Mouse (Mus musculus): Measurements from ENCODE around the gene Snx3. TPM values are rescaled to one million over a fixed set of nuclear protein-coding genes. Genes with fewer than 3 reads are reported as not detected.
A peak's percentile ranks its signal among the peaks of the same experiment; 100 is the strongest.

Gene Snx3
- polyA plus RNA-seq, 1 experiment from 2014 or later, result 275 TPM

GRCm38 (mm10) chr10:42578698-42579474 lies 77.1 kb downstream of the Snx3 start:
- no peak for DNase-seq (ENCODE audit: low spot score)
- WGBS, result 3% methylated on average over 22 of the region's 22 CpGs

GRCm38 (mm10) chr10:42579475-42580130 lies 77.8 kb downstream of the Snx3 start:
- ATAC-seq (ENCODE audit: low FRiP score, low TSS enrichment) (0 out of 2 replicates have a peak, but pooled peaks have one; percentile 24), DNase-seq (ENCODE audit: low spot score) (no peak)
- no peaks in the 10 kb centered on the region for H3K36me3 ChIP-seq (ENCODE audit: control insufficient read depth, insufficient read depth, low read length)
- H3K27ac ChIP-seq (replicated peaks), result no peak overlapping the region
- H3K27me3 ChIP-seq (ENCODE audit: control insufficient read depth, insufficient read depth, low read length), result peaks cover 44% of the 10 kb centered on the region
- no peak overlapping the region for H3K9ac ChIP-seq (ENCODE audit: low read length)
- 1% methylated on average over 35 of the region's 41 CpGs for WGBS
- TF ChIP-seq EP300 (optimal IDR thresholded peaks at IDR 0.05), result no peak
- no peak for TF ChIP-seq CTCF (IDR thresholded peaks at IDR 0.05; ENCODE audit: low read depth)
- no peaks in the 10 kb centered on the region for H3K9me3 ChIP-seq (ENCODE audit: control insufficient read depth, low read length)
- H3K4me1 ChIP-seq (replicated peaks; ENCODE audit: control insufficient read depth, insufficient read depth), result no peaks in the 10 kb centered on the region
- H3K4me3 ChIP-seq (ENCODE audit: low read depth, low read length), result no peak overlapping the region; the same call in 1 of the 2 replicates
- no peak overlapping the region; the same call in 1 of the 2 replicates for H3K4me2 ChIP-seq (replicated peaks; ENCODE audit: low read depth)

More at GRCm38 (mm10) chr10:42578698-42579474, 77.1 kb downstream of the Snx3 start:
- no peaks in the 10 kb centered on the region for H3K36me3 ChIP-seq (ENCODE audit: control insufficient read depth, insufficient read depth, low read length)
- no peak overlapping the region for H3K27ac ChIP-seq (replicated peaks)
- peaks cover 45% of the 10 kb centered on the region for H3K27me3 ChIP-seq (ENCODE audit: control insufficient read depth, insufficient read depth, low read length)
- TF ChIP-seq EP300 (optimal IDR thresholded peaks at IDR 0.05), result no peak
- no peak for TF ChIP-seq CTCF (IDR thresholded peaks at IDR 0.05; ENCODE audit: low read depth)
- ATAC-seq (ENCODE audit: low FRiP score, low TSS enrichment), result no peak
- no peak overlapping the region for H3K4me2 ChIP-seq (replicated peaks; ENCODE audit: low read depth)
- no peak overlapping the region for H3K4me3 ChIP-seq (ENCODE audit: low read depth, low read length)
- no peak overlapping the region for H3K9ac ChIP-seq (ENCODE audit: low read length)
- no peaks in the 10 kb centered on the region for H3K4me1 ChIP-seq (replicated peaks; ENCODE audit: control insufficient read depth, insufficient read depth)
- H3K9me3 ChIP-seq (ENCODE audit: control insufficient read depth, low read length), result no peaks in the 10 kb centered on the region

- ATAC-seq (ENCODE audit: low FRiP score, low TSS enrichment), result no peak
- TF ChIP-seq CTCF (IDR thresholded peaks at IDR 0.05; ENCODE audit: low read depth), result no peak
- H3K9ac ChIP-seq (ENCODE audit: low read length), result no peak overlapping the region
- H3K4me3 ChIP-seq (ENCODE audit: low read depth, low read length), result no peak overlapping the region
- H3K27ac ChIP-seq (replicated peaks), result no peak overlapping the region
- H3K4me2 ChIP-seq (replicated peaks; ENCODE audit: low read depth), result no peak overlapping the region
- H3K36me3 ChIP-seq (ENCODE audit: control insufficient read depth, insufficient read depth, low read length), result no peaks in the 10 kb centered on the region
- no peaks in the 10 kb centered on the region for H3K4me1 ChIP-seq (replicated peaks; ENCODE audit: control insufficient read depth, insufficient read depth)
- no peak for DNase-seq (ENCODE audit: low spot score)
- H3K27me3 ChIP-seq (ENCODE audit: control insufficient read depth, insufficient read depth, low read length), result peaks cover 46% of the 10 kb centered on the region
- WGBS, result 4% methylated on average over 29 of the region's 29 CpGs
- H3K9me3 ChIP-seq (ENCODE audit: control insufficient read depth, low read length), result no peaks in the 10 kb centered on the region
Measured at GRCm38 (mm10) chr10:42580131-42580950, 78.5 kb downstream of the Snx3 start.

GRCm38 (mm10) chr10:42580951-42581277 lies 79.1 kb downstream of the Snx3 start:
- no peak overlapping the region for H3K9ac ChIP-seq (ENCODE audit: low read length)
- H3K4me1 ChIP-seq (replicated peaks; ENCODE audit: control insufficient read depth, insufficient read depth), result no peaks in the 10 kb centered on the region
- ATAC-seq (ENCODE audit: low FRiP score, low TSS enrichment) (no peak), DNase-seq (ENCODE audit: low spot score) (no peak)
- H3K4me2 ChIP-seq (replicated peaks; ENCODE audit: low read depth), result no peak overlapping the region
- TF ChIP-seq EP300 (optimal IDR thresholded peaks at IDR 0.05), result no peak
- TF ChIP-seq CTCF (IDR thresholded peaks at IDR 0.05; ENCODE audit: low read depth), result no peak
- WGBS, result 15% methylated on average over 7 of the region's 7 CpGs
- no peaks in the 10 kb centered on the region for H3K9me3 ChIP-seq (ENCODE audit: control insufficient read depth, low read length)
- peaks cover 41% of the 10 kb centered on the region for H3K27me3 ChIP-seq (ENCODE audit: control insufficient read depth, insufficient read depth, low read length)
- H3K36me3 ChIP-seq (ENCODE audit: control insufficient read depth, insufficient read depth, low read length), result no peaks in the 10 kb centered on the region
- no peak overlapping the region for H3K27ac ChIP-seq (replicated peaks)
- no peak overlapping the region for H3K4me3 ChIP-seq (ENCODE audit: low read depth, low read length)

- Histone ChIP-seq H3K27me3 (ENCODE audit: control insufficient read depth, insufficient read depth, low read length) (peaks cover 49% of the 10 kb centered on the region), H3K27ac (replicated peaks) (no peak overlapping the region), H3K36me3 (ENCODE audit: control insufficient read depth, insufficient read depth, low read length) (no peaks in the 10 kb centered on the region), H3K4me1 (replicated peaks; ENCODE audit: control insufficient read depth, insufficient read depth) (no peaks in the 10 kb centered on the region), H3K9me3 (ENCODE audit: control insufficient read depth, low read length) (no peaks in the 10 kb centered on the region), H3K9ac (ENCODE audit: low read length) (no peak overlapping the region), H3K4me3 (ENCODE audit: low read depth, low read length) (no peak overlapping the region; the same call in 1 of the 2 replicates), H3K4me2 (replicated peaks; ENCODE audit: low read depth) (no peak overlapping the region)
- DNase-seq (ENCODE audit: low spot score) (no peak), ATAC-seq (ENCODE audit: low FRiP score, low TSS enrichment) (no peak; the same call in 1 of the 2 replicates)
- no peak for TF ChIP-seq EP300 (optimal IDR thresholded peaks at IDR 0.05)
- no peak for TF ChIP-seq CTCF (IDR thresholded peaks at IDR 0.05; ENCODE audit: low read depth)
- 4% methylated on average over 44 of the region's 45 CpGs for WGBS
Measured at GRCm38 (mm10) chr10:42581694-42582565, 80.1 kb downstream of the Snx3 start.

All from stomach, postnatal 0 days (tissue).